Mouse (Mus musculus) layer of hippocampus, adult 9-10 months (tissue): ENCODE data around the gene Trim11.
A peak's percentile ranks its signal among the peaks of the same experiment; 100 is the strongest.
"Not testable (repeated sequence)": the region's sequence is repeated elsewhere in the genome, so short reads cannot be mapped to it uniquely, and the experiment has no call there.

Experiments used
- DNase-seq: peaks from one replicate; pipeline ENCODE4 v3.0.0; 2022; ENCODE audit warnings: low spot score

The Trim11 gene

DNA sequence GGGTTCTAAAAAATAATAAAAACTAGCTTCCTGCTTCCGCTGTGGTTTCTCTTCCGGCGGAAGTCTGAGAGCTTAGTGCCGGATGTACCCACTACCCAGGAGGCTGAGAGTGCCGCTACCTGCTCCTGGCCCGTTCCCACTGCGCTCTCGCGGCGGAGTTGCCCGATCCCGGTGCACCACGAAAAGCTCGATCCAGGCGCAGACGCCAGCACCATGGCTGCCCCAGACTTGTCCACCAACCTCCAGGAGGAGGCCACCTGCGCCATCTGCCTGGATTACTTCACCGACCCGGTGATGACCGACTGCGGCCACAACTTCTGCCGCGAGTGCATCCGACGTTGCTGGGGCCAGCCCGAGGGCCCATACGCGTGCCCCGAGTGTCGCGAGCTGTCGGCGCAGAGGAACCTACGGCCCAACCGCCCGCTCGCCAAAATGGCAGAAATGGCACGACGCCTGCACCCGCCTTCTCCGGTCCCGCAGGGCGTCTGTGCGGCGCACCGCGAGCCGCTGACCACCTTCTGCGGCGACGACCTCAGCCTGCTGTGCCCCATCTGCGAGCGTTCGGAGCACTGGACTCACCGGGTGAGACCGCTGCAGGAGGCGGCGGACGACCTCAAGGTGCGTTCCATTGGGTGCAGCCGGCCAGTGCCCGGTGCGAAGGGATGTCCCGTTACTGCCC, at the start of gene Trim11:
TSS of gene Trim11 (plus strand) at position 67 of the 679 bp plus-strand sequence.
- no peak for DNase-seq

DNA sequence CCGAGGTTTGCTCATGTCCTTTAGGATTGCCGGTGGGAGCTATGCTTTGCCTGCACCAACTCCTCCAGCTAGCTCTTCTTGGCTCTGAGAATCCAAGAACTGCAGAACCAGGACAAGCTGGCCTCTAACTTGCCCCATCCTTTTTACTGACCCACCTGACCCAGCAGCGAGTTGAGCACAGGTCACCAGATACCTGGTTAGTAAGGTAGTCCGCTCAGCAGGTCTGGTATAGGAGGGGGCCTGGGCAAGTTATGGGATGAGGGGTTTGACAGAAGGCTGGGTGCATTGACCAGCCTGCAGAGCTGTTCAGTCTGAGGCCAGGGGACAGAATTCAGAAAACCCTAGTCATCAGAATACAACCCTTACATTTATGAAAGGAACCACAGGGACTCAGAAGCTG, 48.8 kb upstream of the Trim11 start:
- no peak for DNase-seq

DNA sequence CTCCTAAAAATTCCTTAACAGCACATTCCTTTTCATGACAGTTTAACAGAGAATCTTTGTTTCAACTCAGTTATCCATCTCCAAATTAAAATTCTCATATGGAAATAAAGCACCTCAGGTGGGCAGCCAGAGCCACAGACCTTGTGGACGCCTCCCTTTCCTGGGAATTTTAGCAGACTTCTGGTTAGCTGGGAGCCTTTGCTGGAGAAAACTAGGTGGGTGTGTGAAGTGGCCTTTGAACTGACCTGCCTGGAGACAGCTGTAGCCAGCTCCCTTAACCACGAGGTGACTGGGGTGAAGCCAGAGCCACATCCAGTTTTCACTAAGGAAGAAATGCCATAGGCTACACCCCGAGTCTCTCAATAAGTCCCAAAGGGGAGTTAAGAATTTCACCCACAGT, 48.3 kb upstream of the Trim11 start:
- DNase-seq = no peak

DNA sequence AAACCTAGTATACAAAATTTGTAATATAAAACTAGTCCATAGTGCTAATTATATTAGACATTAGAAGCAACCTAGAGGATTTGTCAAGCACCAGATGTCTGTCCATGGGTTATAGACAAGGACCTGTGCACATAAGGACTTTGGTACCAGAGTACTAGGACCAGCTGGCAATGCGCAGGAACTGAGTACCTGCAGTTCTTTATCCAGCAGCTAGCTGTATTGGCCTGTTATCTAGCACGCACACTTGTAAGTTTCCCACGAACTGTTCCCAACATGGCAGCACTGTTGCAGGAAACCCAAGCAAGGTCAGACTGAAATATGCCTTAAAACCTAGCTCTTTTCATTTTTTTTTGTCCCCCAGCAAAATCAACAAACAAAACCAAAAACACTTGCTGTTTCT, 47.6 kb upstream of the Trim11 start:
- DNase-seq = no peak

DNA sequence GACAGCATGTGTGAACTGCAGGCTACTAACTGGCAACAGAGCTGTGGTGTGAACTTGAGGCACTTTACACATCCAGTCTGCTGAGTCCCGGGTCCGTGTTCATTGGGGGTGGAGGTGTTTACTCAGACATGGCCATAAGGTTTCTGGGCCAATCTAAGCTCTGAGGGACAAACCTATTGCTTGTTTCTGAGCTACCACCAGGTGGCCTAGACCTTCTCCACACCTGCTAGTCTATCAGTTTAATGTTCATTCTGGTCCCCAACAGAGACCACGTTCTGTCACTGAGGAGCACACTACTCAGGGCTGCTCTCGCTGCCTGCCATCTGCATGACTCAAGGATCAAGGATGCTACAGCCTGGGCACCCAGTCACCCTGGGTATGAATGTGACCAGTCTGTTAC, 46.3 kb upstream of the Trim11 start:
- DNase-seq = no peak

DNA sequence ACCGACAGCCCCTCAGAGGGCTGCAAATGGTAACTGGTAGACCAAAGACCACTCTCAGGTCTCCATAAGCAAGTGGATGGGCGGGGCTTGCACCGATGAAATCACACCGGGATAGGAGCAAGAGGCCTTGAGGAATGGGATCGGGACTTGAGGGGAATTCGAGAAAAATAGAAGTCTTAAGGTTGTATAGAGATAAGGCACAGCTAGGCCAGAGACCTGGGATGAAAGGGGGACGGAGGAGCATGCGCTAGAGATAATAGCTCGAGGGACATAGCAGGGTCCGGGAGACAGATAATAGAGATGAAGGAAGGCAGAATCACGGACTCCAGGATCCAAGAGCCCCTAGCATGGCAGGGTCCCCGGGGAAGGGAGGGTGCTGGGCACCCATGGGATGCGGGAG, 40.0 kb upstream of the Trim11 start:
- DNase-seq = no peak

DNA sequence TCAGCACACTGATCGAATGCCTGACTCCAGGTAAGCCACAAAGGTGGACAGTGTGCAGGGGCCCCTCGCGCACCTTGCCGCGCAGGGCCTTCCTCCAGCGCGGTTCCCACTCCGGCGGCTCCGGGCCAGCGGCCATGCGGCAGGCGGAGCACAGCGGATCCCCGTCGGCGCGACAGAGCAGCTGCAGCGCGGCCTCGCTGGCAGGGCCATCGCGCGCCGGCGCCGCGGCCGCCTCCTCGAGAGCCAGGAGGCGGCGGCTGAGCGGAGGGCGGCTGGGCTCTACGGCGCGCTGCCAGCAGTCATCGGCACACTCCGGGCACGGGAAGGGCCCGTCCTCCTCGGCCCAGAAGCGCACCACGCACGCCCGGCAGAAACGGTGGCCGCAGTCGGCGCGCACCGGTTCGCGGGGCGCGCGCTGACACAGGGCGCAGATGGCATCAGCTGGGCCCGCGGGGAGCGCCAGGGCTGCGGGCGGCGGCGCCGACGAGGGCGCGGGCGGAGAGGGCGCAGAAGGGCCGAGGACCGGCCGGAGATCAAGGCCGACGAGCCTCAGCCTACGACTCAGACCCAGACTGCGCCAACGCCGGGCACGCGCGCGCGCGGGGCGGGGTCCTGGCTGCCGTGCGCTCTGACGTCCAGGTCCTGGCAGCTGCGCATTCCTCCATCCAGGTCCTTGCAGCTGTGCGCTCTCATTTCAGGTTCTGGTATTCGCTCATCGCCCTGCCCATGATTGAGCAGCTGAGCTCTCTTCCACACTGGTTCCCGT, 39.4 kb upstream of the Trim11 start, which contains the start of gene Rnf187:
TSS of gene Rnf187 (minus strand) at position 595 of the 766 bp plus-strand sequence.
- DNase-seq = peak; percentile 79

DNA sequence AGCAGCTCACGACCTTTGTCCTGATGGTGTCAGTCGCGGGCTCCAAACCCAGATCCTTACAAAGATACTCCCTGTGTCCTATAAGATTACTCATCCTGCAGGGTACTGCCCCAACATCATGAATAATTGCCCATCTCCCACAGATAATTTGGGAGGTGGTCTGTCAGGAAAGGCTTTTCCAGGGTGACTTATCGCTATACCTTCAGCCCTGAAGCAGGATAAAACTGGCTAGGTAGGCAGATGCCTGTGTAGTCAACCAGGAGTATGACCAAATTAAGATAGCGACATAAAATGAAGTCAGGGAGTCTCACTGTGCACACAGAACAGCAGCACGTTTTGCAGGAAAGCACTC, 38.8 kb upstream of the Trim11 start:
- DNase-seq = no peak

DNA sequence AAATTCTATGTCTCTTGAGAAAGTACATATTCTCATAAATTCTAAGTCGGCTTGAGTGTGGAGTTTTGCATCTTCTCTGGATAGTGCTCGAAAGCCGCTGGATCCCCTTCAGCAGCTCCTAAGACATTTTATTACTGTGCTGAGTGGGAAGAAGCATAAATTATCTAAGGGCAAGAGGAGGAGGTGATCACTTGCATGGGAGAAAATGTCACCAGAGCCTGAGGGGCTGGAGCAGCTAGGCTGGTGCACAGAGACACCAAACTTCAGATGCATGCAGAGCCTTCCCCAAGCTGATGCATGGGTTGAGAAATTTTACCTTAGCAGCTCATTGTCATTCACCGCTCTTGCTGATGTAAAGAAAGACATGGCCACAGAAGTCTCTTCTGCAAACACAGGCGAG, 33.8 kb upstream of the Trim11 start:
- DNase-seq = no peak

DNA sequence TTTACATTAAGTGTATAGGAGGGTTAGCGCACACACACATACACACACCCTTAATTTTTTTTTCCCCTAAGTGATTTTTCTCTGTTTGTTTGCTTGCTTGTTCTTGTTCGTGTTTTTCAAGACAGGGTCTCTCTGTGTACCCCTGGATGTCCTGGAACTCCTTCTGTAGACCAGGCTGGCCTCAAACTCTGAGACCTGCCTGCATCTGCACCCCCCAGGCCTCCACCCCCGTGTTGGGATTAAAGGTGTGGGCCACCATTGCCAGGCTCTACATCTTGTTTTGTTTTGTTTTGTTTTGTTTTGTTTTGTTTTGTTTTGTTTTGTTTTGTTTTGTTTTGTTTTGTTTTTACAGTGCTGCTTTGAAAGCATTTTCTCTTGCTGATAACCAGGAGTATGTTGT, 30.6 kb upstream of the Trim11 start:
- no peak for DNase-seq

DNA sequence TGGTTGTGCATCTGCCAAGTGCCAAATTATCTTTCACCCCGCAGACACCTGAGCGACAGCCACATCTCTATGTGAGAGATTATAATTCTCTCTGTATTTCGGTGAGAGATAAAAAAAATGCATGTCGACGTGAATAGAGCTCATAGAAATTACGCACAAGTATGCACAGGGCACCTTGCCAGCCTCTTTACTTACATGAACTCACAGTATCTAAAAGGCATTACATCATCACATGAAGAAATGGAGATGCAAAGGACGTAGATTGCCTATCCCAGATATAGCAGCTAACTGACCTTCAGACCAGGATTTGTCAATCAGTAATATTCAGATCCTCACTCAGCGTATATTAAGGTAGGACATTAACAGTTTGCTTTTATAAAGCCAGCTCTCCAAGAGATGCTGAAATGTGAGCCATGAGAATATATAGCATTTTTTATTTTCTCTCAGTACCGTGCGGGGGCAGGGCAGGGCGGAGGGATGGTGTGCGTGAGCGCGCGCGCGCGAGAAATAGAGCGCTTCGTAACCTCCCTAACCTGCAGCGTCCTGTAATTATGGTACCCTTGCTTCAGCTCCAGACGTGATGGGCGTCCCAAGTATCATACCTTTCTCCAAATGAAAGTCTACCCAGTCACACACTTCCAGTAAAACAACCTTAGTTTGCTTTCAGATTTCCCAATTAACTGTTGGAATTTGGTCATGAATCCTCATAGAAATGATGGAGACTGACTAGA, 29.9 kb upstream of the Trim11 start:
- no peak for DNase-seq

DNA sequence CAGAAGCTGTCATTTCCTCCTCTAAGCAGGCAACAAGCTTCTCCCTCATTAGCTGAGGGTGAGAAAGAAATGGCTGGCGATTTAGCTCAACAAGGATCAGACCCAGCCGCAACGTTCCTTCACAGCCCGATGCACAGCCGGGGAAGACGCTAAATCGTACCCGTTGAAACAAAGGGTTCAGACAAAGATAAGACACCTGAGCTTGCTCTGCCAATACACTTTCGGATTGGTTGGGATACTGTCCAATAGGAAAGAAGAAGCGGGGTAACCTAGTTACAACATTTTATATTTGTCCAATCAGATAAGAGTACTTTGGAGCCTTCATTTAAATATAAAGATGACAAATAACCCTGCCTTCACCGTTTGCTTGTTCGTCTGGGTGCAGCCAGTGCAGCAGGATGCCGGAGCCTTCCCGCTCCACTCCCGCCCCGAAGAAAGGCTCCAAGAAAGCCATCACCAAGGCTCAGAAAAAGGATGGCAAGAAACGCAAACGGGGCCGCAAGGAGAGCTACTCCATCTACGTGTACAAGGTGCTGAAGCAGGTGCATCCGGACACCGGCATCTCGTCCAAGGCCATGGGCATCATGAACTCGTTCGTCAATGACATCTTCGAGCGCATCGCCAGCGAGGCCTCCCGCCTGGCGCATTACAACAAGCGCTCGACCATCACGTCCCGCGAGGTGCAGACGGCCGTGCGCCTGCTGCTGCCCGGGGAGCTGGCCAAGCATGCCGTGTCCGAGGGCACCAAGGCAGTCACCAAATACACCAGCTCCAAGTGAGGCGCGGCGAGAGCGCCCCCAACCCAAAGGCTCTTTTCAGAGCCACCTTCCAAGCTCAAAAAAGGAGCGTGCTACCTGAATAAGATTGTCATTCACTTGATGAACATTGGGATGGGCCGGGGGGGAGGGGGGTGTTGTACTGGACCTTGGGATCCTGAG, 29.1 kb upstream of the Trim11 start, which contains the start of gene Hist3h2ba:
TSS of gene Hist3h2ba (plus strand) at position 379 of the 938 bp plus-strand sequence.
- DNase-seq = peak; percentile 91

DNA sequence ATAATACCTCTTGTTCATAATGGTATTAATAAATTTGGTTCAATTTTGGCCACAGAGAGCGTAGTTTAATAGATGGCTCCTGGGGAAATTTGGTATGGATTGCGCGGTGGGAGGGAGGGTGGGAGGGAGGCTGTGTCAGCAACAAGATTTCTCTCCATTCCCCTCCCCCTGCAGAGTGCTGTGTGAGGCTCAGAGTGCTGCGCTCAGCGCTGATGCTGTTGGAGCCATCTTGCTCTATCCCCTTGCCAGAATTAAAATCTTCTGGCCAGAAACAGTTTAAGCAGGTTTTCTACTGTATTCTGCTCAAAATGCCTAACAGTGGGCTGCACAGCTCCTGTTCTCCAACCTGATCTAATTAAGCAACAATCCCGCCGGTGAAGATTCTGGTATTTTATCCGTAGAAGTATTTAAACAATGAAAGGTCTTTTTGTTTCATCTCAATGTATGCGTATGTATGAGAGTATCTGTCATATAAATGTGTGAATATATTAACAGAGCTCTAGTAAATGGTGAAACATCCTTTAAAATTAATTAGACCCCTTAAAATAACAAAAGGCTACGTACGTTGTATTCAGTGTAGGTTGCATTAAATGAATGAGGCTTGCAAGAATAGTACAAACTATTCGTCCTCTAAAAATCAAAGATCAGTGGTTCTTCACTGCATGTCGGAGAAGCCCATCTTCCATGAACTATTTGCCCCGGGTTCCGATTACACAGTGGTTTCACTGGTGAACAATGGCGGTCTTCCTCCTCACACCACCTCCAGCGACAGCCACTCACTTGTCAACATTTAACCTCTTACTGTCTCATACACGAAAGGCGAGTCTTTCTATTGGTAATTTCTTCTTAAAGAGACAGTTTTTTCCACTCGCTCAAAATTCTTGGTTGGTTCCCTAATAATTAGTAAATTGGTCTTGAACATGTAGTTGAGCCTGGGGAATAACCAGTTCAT, 28.1 kb upstream of the Trim11 start:
- DNase-seq = no peak

DNA sequence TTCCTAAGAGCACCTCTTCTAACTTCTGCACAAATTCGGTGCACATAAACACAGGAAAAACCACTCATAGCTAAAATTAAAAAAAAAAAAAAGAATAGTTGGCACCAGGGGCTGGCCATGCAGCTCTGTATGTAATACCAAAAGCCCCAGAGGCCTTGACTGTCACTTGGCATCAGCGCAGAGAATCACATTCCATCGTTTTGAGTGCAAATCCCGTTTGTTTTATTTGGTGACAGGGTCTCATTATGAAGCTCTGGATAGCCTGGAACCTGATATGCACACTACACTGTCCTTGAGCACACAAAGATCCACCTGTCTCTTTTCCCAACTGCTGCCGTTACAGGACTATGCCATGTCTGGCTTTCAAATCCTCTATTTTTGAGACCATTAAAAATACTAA, 26.7 kb upstream of the Trim11 start:
- no peak for DNase-seq

DNA sequence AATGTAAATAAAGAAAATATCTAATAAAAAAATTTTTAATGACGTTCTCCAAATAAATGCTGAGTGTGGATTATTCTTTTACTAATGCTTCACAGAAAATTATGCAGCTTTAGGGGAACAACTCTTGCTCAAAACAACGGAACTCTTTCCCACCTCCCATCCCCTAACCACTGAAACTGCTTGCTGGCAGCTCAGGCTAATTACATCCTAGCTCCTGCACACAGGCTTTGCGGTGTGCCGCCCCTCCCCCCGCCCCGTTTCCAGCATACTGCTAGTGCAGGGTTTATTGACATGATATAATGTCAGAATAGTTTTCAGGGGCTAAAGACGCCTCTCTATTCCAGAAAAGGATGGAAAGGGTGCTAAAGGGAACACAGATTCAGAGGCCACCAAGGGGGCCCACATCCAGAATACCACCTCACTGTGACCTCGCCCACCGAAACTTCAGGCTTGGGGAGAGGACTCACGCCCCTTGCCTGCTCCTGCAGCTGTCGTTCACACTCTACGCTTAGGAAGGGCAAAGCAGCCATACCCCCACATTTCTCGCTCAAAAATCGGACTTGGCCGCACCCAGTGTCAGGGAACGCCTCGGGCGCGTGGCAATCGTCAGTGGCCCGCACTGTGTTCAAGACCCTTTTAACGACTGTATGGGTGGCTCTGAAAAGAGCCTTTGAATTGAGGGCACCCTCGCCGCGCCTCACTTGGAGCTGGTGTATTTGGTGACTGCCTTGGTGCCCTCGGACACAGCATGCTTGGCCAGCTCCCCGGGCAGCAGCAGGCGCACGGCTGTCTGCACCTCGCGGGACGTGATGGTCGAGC, 24.3 kb upstream of the Trim11 start:
- DNase-seq = no peak

DNA sequence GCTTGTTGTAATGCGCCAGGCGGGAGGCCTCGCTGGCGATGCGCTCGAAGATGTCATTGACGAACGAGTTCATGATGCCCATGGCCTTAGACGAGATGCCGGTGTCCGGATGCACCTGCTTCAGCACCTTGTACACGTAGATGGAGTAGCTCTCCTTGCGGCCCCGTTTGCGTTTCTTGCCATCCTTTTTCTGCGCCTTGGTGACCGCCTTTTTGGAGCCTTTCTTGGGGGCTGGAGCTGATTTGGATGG, 23.8 kb upstream of the Trim11 start:
- DNase-seq = not testable (repeated sequence)

DNA sequence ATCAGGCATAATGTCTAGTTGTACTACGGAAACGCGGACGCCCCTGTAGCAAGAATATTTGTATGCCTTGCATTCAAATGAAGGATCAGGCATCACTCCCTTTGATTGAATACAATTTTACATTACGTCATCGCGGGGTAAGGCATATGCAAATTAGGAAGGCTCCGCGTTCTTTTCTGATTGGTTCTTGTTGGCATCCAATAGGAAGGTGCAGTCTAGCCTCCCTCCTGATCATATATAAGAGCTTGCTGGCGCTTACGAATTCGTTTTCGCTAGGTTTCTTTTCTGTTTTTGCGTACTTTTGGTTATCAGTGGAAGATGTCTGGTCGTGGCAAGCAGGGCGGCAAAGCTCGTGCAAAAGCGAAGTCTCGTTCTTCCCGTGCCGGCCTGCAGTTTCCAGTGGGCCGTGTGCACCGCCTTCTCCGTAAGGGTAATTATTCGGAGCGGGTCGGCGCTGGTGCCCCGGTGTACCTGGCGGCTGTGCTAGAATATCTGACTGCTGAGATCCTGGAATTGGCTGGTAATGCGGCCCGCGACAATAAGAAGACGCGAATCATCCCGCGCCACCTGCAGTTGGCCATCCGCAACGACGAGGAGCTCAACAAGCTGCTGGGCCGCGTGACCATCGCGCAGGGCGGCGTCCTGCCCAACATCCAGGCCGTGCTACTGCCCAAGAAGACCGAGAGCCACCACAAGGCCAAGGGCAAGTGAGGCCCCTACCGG, 23.3 kb upstream of the Trim11 start, which contains the start of the genes Hist3h2a and Trim17:
TSS of gene Hist3h2a (plus strand) at position 266 of the 723 bp plus-strand sequence.
TSS of gene Trim17 (plus strand) at position 266 of the 723 bp plus-strand sequence.
- DNase-seq = peak; percentile 99

DNA sequence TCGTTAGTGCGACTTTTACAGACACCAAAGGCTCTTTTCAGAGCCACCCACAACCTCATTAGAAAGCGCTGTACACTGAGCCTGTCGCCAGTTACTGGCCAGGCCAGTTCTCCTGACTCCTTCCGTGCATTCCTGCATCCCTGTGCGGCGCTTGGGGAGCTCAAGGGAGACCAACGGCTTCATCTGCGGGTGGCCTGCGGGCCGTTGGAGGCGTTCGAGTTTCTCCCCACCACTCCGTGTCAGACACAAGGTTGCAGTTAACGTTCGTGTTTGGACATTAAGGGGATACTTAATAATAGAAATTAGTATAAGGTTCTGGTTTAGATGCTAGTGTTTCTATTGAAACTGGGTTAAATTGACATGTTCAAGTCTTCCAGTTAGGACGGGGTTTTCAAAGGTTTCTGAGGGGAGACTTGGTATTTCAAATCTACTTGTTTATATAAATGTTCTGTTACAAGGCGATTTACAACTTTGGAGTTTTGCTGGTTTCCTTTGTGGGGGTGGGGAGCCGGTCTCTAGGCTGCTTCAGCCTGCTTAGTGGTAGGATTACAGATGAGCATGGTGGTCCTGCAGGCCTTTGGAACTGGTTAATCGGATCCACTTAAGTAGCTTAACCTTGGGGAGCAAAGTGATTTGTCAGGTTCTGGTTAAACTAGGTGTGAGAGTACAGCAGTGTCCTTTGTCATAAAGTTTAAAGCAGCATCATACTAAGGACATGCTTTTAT, 22.6 kb upstream of the Trim11 start:
- no peak for DNase-seq

DNA sequence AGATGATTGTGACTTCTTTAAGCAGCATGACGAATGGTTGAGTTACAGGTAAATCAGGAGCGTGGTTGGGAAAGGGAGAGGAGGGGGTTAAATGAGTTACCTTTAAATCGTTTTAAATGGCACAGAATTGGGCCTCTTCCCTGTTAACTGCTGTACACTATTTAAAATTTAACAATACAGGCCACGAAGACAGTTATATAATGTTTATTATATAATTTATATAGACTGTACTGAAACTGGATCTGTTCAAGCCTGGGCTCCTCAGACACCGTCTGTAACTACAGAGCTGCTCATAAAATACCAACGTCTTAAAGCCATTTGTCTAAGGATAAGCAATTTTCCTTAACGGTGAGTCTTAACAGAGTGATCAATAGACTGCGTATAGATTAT, 22.0 kb upstream of the Trim11 start:
- DNase-seq = no peak
